Mouse (Mus musculus): ENCODE data around the gene Abca1. TPM values are rescaled to one million over a fixed set of nuclear protein-coding genes. Genes with fewer than 3 reads are reported as not detected.

Abca1 gene
- polyA plus RNA-seq, 1 experiment from 2014 or later = 5.3 TPM

GRCm38 (mm10) chr4:53186141-53186540, 26.4 kb upstream of the Abca1 start:
- ATAC-seq (replicated peaks; ENCODE audit: insufficient number of reproducible peaks, low FRiP score, low TSS enrichment, low read depth) = no peak
- H3K9ac ChIP-seq (replicated peaks; ENCODE audit: low read length) = no peak overlapping the region

GRCm38 (mm10) chr4:53181479-53181878, 21.8 kb upstream of the Abca1 start:
- no peak overlapping the region for H3K4me3 ChIP-seq (ENCODE audit: low read depth, low read length)
- H3K9me3 ChIP-seq (replicated peaks; ENCODE audit: control insufficient read depth, low read length) = no peaks in the 10 kb centered on the region
- no peak overlapping the region for H3K9ac ChIP-seq (replicated peaks; ENCODE audit: low read length)
- H3K4me1 ChIP-seq (ENCODE audit: control insufficient read depth, insufficient read depth, low read length) = no peaks in the 10 kb centered on the region
- H3K4me2 ChIP-seq (ENCODE audit: low read depth, low read length) = no peak overlapping the region
- no peak overlapping the region for H3K27ac ChIP-seq (replicated peaks; ENCODE audit: low read depth, low read length)
- no peak for ATAC-seq (replicated peaks; ENCODE audit: insufficient number of reproducible peaks, low FRiP score, low TSS enrichment, low read depth)
- 76% methylated on average over 6 of the region's 6 CpGs for WGBS
- H3K36me3 ChIP-seq (replicated peaks; ENCODE audit: control insufficient read depth, insufficient read depth, low read depth, low read length) = no peaks in the 10 kb centered on the region
- DNase-seq (ENCODE audit: low spot score) = no peak
- no peaks in the 10 kb centered on the region for H3K27me3 ChIP-seq (ENCODE audit: control insufficient read depth, insufficient read depth, low read length)

More at GRCm38 (mm10) chr4:53186141-53186540, 26.4 kb upstream of the Abca1 start:
- Histone ChIP-seq H3K36me3 (replicated peaks; ENCODE audit: control insufficient read depth, insufficient read depth, low read depth, low read length) (no peaks in the 10 kb centered on the region), H3K4me2 (ENCODE audit: low read depth, low read length) (no peak overlapping the region), H3K9me3 (replicated peaks; ENCODE audit: control insufficient read depth, low read length) (no peaks in the 10 kb centered on the region), H3K27me3 (ENCODE audit: control insufficient read depth, insufficient read depth, low read length) (no peaks in the 10 kb centered on the region), H3K27ac (replicated peaks; ENCODE audit: low read depth, low read length) (no peak overlapping the region), H3K4me3 (ENCODE audit: low read depth, low read length) (no peak overlapping the region), H3K4me1 (ENCODE audit: control insufficient read depth, insufficient read depth, low read length) (no peaks in the 10 kb centered on the region)
- WGBS = 88% methylated on average over 4 of the region's 4 CpGs
- DNase-seq (ENCODE audit: low spot score) = no peak

- no peak overlapping the region for H3K9ac ChIP-seq (replicated peaks; ENCODE audit: low read length)
- H3K27ac ChIP-seq (replicated peaks; ENCODE audit: low read depth, low read length) = no peak overlapping the region
- no peak overlapping the region for H3K4me2 ChIP-seq (ENCODE audit: low read depth, low read length)
- no peak overlapping the region for H3K4me3 ChIP-seq (ENCODE audit: low read depth, low read length)
- no peak for ATAC-seq (replicated peaks; ENCODE audit: insufficient number of reproducible peaks, low FRiP score, low TSS enrichment, low read depth)
- no peaks in the 10 kb centered on the region for H3K36me3 ChIP-seq (replicated peaks; ENCODE audit: control insufficient read depth, insufficient read depth, low read depth, low read length)
- DNase-seq (ENCODE audit: low spot score) = peak; percentile 11
- H3K9me3 ChIP-seq (replicated peaks; ENCODE audit: control insufficient read depth, low read length) = no peaks in the 10 kb centered on the region
- no peaks in the 10 kb centered on the region for H3K27me3 ChIP-seq (ENCODE audit: control insufficient read depth, insufficient read depth, low read length)
- 65% methylated on average over 10 of the region's 10 CpGs for WGBS
- no peaks in the 10 kb centered on the region for H3K4me1 ChIP-seq (ENCODE audit: control insufficient read depth, insufficient read depth, low read length)
Observed at GRCm38 (mm10) chr4:53179308-53179820, 19.7 kb upstream of the Abca1 start.

- no peak for DNase-seq (ENCODE audit: low spot score)
- no peaks in the 10 kb centered on the region for H3K27me3 ChIP-seq (ENCODE audit: control insufficient read depth, insufficient read depth, low read length)
- no peak overlapping the region for H3K9ac ChIP-seq (replicated peaks; ENCODE audit: low read length)
- no peaks in the 10 kb centered on the region for H3K4me1 ChIP-seq (ENCODE audit: control insufficient read depth, insufficient read depth, low read length)
- ATAC-seq (replicated peaks; ENCODE audit: insufficient number of reproducible peaks, low FRiP score, low TSS enrichment, low read depth) = no peak
- H3K4me3 ChIP-seq (ENCODE audit: low read depth, low read length) = no peak overlapping the region
- no peaks in the 10 kb centered on the region for H3K36me3 ChIP-seq (replicated peaks; ENCODE audit: control insufficient read depth, insufficient read depth, low read depth, low read length)
- WGBS = 79% methylated on average over 7 of the region's 7 CpGs
- no peak overlapping the region for H3K27ac ChIP-seq (replicated peaks; ENCODE audit: low read depth, low read length)
- H3K4me2 ChIP-seq (ENCODE audit: low read depth, low read length) = no peak overlapping the region
- no peaks in the 10 kb centered on the region for H3K9me3 ChIP-seq (replicated peaks; ENCODE audit: control insufficient read depth, low read length)
Observed at GRCm38 (mm10) chr4:53178489-53178888, 18.8 kb upstream of the Abca1 start.

GRCm38 (mm10) chr4:53177696-53178095, 18.0 kb upstream of the Abca1 start:
- Histone ChIP-seq H3K27me3 (ENCODE audit: control insufficient read depth, insufficient read depth, low read length) (no peaks in the 10 kb centered on the region), H3K9ac (replicated peaks; ENCODE audit: low read length) (no peak overlapping the region), H3K4me1 (ENCODE audit: control insufficient read depth, insufficient read depth, low read length) (no peaks in the 10 kb centered on the region), H3K27ac (replicated peaks; ENCODE audit: low read depth, low read length) (no peak overlapping the region), H3K36me3 (replicated peaks; ENCODE audit: control insufficient read depth, insufficient read depth, low read depth, low read length) (no peaks in the 10 kb centered on the region), H3K4me3 (ENCODE audit: low read depth, low read length) (no peak overlapping the region), H3K4me2 (ENCODE audit: low read depth, low read length) (no peak overlapping the region), H3K9me3 (replicated peaks; ENCODE audit: control insufficient read depth, low read length) (no peaks in the 10 kb centered on the region)
- WGBS = 83% methylated on average over 8 of the region's 8 CpGs
- ATAC-seq (replicated peaks; ENCODE audit: insufficient number of reproducible peaks, low FRiP score, low TSS enrichment, low read depth) = no peak
- no peak for DNase-seq (ENCODE audit: low spot score)

- DNase-seq (ENCODE audit: low spot score) (no peak), ATAC-seq (replicated peaks; ENCODE audit: insufficient number of reproducible peaks, low FRiP score, low TSS enrichment, low read depth) (no peak)
- H3K9ac ChIP-seq (replicated peaks; ENCODE audit: low read length) = no peak overlapping the region
- no peaks in the 10 kb centered on the region for H3K27me3 ChIP-seq (ENCODE audit: control insufficient read depth, insufficient read depth, low read length)
- WGBS = 89% methylated on average over 7 of the region's 7 CpGs
- no peak overlapping the region for H3K4me2 ChIP-seq (ENCODE audit: low read depth, low read length)
- no peaks in the 10 kb centered on the region for H3K9me3 ChIP-seq (replicated peaks; ENCODE audit: control insufficient read depth, low read length)
- H3K4me3 ChIP-seq (ENCODE audit: low read depth, low read length) = no peak overlapping the region
- no peaks in the 10 kb centered on the region for H3K36me3 ChIP-seq (replicated peaks; ENCODE audit: control insufficient read depth, insufficient read depth, low read depth, low read length)
- H3K27ac ChIP-seq (replicated peaks; ENCODE audit: low read depth, low read length) = no peak overlapping the region
- H3K4me1 ChIP-seq (ENCODE audit: control insufficient read depth, insufficient read depth, low read length) = no peaks in the 10 kb centered on the region
Observed at GRCm38 (mm10) chr4:53174906-53175305, 15.2 kb upstream of the Abca1 start.

GRCm38 (mm10) chr4:53170403-53170802, 10.7 kb upstream of the Abca1 start:
- Histone ChIP-seq H3K9me3 (replicated peaks; ENCODE audit: control insufficient read depth, low read length) (no peaks in the 10 kb centered on the region), H3K9ac (replicated peaks; ENCODE audit: low read length) (no peak overlapping the region), H3K4me2 (ENCODE audit: low read depth, low read length) (no peak overlapping the region), H3K4me3 (ENCODE audit: low read depth, low read length) (no peak overlapping the region), H3K36me3 (replicated peaks; ENCODE audit: control insufficient read depth, insufficient read depth, low read depth, low read length) (no peaks in the 10 kb centered on the region), H3K27me3 (ENCODE audit: control insufficient read depth, insufficient read depth, low read length) (no peaks in the 10 kb centered on the region), H3K27ac (replicated peaks; ENCODE audit: low read depth, low read length) (no peak overlapping the region), H3K4me1 (ENCODE audit: control insufficient read depth, insufficient read depth, low read length) (no peaks in the 10 kb centered on the region)
- DNase-seq (ENCODE audit: low spot score) (no peak), ATAC-seq (replicated peaks; ENCODE audit: insufficient number of reproducible peaks, low FRiP score, low TSS enrichment, low read depth) (no peak)
- 79% methylated on average over 2 of the region's 2 CpGs for WGBS

- ATAC-seq (replicated peaks; ENCODE audit: insufficient number of reproducible peaks, low FRiP score, low TSS enrichment, low read depth) (no peak), DNase-seq (ENCODE audit: low spot score) (no peak)
- Histone ChIP-seq H3K9ac (replicated peaks; ENCODE audit: low read length) (no peak overlapping the region), H3K9me3 (replicated peaks; ENCODE audit: control insufficient read depth, low read length) (no peaks in the 10 kb centered on the region), H3K36me3 (replicated peaks; ENCODE audit: control insufficient read depth, insufficient read depth, low read depth, low read length) (no peaks in the 10 kb centered on the region), H3K4me2 (ENCODE audit: low read depth, low read length) (no peak overlapping the region), H3K4me3 (ENCODE audit: low read depth, low read length) (no peak overlapping the region), H3K27ac (replicated peaks; ENCODE audit: low read depth, low read length) (no peak overlapping the region), H3K27me3 (ENCODE audit: control insufficient read depth, insufficient read depth, low read length) (no peaks in the 10 kb centered on the region), H3K4me1 (ENCODE audit: control insufficient read depth, insufficient read depth, low read length) (no peaks in the 10 kb centered on the region)
- WGBS = 81% methylated on average over 1 of the region's 25 CpGs
Observed at GRCm38 (mm10) chr4:53165231-53165630, 5.5 kb upstream of the Abca1 start.
